Mouse (Mus musculus) spleen, embryonic (tissue): ENCODE results near the gene Gch1.

Experiments
- CTCF ChIA-PET: fragments of 350-600 bp; sonication (Branson Sonifier 250); formaldehyde crosslinking; loops from one replicate; lab custom pipeline; 2022; lab: Charles Lee

The Gch1 gene

DNA sequence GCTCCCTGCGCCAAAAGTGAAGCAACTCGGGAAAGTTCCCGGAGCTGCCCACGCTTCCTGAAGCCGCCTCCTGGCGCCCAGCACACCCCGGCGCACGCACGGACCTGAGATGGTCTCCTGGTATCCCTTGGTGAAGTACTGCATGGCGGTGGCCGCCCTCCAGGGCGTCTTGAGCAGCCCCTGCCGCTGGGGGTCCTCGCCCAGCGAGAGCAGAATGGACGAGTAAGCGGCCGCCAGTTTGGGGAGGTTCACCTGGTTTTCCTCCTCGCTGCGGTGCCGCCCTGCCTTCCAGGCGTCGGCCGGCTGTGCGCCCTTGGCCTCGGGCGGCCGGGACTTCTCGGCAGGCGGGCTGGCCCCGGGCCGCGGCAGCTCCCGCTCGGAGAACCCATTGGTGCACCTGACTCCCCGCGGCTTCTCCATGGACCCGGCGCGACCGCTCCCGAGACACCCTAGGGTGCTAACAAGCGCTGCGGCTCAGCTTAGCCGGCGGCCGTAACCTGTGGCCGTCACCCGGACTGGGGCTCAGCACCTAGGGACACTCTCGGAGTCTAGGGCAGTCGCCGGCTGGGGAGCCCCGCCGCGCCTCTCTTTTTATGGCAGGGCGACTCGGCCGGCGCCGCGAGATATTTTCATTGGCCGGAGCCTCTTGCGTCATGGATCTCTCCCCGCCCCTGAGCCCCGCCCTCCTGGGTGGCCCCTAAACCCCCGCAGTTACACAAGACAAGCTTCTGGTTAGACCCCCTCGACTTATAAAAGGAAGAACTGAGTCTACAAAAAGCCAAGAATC is at the start of gene Gch1:
Gch1 (minus strand) TSS at position 566 of the 787 bp plus-strand sequence.
- CTCF ChIA-PET = interaction anchor here (0.6 to 0.7 kb wide), 4 partner anchors 18 to 823 kb away, joined by 3 to 5 read pairs (median 4); no protein-coding TSS in a partner anchor

DNA sequence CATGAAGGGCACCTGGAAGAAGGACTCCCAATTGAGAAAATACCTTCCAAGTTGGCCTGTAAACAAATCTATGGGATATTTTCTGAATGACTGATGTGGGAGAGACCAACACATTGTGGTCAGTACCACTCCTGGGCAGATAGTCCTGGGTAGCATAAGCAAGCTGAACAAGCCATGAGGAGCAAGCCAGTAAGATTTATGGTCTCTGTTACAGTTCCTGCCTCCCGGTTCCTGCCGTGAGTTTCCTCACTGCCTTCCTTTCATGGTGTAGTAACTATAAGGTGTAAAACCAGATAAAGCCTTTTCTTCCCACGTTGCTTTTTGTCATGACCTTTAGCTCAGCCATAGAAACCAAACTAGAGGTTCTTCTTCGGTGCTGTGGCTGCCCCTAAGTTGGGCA is 48.1 kb upstream of the Gch1 start:
- CTCF ChIA-PET = no interaction called here

DNA sequence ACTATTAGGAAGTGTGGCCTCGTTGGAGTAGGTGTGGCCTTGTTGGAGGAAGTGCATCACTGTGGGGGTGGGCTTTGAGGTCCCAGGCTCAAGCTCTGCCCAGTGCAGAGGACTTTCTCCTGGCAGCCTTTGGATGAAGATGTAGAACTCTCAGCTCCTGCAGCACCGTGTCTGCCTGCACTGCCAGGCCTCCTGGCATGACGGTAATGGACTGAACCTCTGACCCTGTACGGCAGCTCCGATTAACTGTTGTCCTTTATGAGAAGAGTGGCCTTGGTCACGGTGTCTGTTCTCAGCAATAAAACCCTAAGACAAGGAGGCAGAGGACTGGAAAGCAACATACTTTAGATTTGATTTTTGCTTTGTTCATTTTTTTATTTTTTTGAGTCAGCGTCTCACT is 47.3 kb upstream of the Gch1 start:
- CTCF ChIA-PET = no interaction called here

DNA sequence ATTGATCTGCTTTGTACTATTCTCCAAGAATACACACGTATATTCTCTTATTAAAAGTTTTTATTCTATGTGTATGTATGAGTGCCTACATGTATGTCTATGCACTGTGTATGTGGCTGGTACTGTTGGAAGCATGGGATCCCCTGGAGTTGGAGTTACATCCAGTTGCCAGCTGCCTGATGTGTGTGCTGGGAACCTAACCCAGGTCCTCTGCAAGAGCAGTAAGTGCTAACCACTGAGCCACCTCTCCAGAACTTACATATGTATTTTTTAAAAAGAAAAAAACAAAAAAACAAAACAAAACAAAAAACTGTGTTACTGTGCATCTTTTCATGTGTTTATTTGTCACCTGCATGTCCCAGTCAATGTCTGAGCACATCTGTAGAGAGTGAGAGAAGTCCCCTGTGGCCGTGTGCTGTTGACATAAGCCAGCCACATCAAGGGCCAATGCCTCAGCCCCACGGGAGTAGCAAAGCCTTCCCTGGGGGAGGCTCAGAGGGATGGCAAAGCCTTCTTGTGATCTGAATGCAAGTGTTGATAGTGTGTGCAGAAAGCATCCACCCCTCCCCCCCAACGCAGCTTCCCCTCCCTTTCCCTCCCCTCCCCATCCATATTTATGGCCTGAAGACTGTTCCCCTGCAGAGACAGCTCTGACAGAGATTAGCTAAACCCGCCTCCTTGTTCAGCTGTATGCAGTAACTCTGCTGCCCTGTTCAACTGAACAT is 45.5 kb upstream of the Gch1 start:
- CTCF ChIA-PET = no interaction called here

DNA sequence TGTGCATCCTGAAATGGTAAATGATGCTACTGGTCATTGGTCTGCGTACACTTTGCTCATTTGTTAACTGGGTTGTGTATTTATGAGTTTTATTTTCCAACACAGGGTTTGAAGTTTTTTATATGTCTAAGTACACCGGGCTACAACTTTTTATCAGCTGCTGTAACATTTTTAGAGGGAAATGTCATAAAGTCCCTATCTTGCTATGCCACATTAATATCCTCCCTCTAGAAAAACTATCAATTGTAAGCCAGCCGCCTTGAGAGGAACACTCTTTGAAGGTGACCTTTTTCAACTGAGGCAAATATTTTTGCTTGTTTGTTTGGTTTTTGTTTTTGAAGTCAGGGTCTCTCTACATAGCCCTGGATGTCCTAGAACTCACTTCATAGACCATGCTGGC is 44.8 kb upstream of the Gch1 start:
- CTCF ChIA-PET = no interaction called here

DNA sequence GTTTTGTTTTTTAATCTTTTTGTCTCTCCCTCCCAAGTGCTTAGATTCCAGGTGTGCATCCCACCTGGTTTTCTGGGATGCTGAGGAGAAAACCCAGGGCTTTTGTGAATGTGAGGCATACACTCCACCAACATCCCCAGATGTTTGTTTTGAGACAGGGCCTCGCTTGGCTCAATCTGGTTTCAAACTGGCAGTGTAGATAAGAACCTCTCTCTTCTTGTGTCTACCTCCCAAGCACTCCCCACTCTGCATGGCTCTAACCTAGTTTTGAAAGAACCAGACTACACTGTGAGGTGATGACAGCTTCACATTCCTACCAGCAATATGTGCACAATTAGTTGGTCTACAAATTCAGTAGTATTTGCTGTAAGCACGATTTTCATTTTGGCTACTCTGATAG is 44.4 kb upstream of the Gch1 start:
- CTCF ChIA-PET = no interaction called here

DNA sequence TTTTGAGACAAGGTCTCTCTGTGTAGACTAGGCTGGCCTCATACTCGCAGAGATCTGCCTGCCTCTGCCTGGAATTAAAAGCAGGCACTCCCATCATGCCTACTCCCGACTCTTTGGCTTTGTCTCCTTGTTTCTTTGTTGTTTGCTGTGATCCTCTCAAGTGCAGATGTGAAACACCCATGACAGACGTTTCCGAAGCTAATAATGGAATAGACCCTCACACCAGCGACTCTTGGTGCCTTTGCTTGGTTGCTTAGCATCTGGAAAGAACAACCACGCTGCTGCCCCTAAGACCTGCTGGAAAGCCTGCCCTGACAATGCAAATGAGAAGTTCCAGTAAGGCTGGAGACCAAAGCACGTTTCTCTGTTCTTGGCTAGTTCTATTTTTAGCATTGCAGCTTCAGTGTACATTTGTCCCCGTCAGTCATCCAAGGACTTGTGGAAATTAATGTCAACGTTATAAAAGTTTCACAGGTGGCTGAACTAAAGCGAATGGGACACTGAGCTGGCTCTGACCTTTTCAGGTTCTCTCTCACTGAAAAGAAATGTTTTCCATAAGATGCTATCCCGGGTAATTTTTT is 40.7 kb upstream of the Gch1 start:
- CTCF ChIA-PET = no interaction called here

DNA sequence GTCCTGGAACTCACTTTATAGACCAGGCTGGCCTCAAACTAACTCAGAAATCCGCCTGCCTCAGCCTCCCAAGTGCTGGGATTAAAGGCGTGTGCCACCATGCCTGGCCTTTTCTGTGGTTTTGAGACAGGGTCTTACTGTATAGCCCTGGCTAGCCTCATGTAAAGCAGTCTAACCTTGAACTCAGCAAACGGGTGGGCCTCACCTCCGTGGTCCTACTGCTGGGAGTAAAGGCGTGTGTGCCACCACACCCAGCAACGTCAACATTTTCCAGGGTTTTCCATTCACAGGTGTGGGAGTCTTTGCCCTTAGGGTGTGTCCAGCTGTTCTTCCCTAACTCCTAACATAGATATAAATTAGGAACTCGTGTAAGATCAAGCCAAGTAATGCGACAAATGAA is 36.7 kb upstream of the Gch1 start:
- CTCF ChIA-PET = interaction anchor here (0.7 kb wide), 1 partner anchor 33 kb away, joined by 5 read pairs; no protein-coding TSS in a partner anchor

DNA sequence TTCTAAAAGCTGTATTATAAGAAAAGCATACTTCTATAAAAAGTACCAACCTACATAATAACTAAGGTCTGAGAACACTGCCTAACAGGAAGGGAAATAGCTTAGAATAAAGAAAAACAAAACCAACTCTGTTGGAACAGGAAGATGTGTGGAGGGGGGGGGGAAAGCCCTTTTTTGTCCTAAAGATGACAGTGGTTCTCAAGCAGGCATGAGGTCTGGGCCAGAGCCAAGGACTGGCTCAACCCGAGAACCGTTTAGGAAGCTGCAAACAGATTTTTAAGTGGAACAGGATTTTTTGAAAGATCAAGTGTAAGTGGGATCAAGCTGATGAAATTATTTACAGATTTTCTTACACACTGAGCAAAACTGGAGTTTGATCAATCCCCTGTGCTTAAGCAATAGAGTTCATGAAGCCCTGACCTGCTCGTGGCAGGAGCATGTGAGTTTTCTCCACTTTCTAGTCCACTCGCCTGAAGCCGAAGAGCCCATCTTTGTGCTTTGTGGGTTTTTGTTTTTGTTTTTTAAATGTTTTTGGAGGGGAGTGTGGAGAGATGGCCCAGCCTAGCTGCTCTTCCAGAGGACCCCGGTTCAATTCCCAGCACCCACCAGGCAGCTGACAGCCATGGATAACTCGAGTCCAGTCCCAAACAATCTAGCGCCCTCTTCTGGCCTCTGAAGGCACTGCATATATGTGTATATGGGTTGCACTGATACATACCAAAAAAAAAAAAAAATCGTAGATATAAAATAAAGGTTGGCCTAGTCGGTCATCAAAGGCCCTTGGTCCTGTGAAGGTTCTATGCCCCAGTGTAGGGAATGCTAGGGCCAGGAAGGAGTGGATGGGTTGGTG is 35.5 kb upstream of the Gch1 start:
- CTCF ChIA-PET = interaction anchor here (0.7 kb wide), 1 partner anchor 32 kb away, joined by 5 read pairs; no protein-coding TSS in a partner anchor

DNA sequence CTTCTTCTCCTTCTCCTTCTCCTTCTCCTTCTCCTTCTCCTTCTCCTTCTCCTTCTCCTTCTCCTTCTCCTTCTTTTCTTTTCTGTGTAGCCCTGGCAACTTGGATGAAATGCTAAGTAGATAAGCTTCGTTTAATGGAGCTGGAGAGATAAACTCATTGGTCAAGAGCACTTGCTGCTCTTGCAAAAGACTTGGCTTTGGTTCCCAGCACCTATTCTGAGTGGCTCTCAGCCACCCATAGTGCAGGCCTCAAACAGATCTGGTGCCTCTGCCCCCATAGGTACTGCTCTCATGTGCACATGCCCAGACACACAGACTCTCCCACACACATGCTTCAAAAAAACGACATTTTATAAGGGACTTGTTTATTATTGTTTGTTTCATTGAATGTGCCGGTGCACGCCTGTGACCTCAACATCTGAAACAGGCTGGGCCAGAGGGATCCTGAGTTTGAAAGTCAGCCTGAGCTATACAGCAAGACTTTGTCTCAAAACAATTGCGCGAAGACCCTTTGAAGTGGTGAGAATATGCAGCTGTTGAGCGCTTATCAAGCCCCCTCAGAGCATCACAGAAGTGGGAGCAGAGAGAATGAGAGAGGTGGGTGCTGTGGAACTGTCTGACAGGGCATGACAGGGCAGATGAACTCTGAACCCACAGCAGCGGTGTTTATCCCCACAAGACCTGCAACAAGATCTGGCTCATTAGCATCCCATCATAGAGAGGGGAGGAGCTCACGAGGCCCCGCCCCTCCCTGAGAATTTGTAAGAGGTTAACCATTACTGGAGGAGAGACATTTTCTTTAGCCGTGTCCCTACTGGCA is 33.6 kb upstream of the Gch1 start:
- CTCF ChIA-PET = no interaction called here

DNA sequence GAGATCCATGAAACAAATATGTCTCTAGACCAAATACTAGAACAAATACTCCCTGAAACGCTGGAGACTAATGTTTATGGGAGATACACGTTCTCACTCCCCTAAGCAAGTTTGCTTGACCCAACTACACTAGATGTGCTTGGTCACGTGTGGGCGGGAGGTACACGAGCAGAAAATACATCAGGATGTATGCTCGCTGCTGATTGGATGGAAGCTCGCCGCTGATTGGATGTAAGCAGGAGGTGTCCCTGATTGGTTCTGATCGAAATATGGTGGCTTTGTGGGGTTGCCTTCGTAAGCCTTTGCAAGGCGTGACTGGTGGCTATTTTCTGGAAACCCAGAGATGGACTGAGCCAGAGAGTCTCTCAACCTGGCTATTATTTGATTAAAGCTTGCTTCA is 32.4 kb upstream of the Gch1 start:
- CTCF ChIA-PET = no interaction called here

DNA sequence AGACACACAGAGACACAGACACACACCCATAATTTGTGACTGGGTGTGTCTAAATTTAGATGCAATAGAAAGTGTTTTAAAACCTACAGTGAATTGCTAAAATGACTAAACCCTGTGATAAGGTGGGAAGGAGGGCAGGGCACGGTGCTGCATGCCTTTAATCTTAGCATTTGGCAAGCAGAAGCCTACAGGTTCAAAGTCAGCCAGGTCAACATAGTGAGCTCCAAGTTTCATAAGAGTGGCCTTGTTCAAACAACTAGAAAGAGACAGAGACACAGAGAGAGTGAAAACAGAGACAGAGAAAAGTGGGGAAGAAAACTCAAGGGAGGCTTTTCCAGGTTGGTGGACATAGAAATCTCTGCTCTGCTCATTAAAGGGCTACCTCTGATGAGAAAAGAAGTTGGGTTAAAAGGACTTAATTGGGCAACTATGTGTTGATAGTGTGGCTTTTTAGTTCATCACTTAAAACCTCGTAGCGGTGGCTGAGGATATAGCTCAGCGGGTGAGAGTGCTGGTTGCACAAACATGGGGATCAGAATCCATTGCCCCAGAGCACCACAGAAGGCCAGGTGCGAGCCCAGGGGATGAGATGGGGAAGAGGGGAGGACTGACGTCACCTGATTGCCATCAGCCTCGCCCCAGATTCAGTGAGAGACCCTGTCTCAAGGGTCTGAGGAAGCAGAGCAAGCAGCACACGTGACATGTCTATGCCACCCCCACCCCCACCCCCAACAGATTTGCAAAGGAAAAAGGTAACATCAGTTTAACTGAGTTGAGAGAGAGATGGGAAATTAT is 31.2 kb upstream of the Gch1 start:
- CTCF ChIA-PET = interaction anchor here (0.6 kb wide), 1 partner anchor 104 kb away, joined by 5 read pairs; no protein-coding TSS in a partner anchor

DNA sequence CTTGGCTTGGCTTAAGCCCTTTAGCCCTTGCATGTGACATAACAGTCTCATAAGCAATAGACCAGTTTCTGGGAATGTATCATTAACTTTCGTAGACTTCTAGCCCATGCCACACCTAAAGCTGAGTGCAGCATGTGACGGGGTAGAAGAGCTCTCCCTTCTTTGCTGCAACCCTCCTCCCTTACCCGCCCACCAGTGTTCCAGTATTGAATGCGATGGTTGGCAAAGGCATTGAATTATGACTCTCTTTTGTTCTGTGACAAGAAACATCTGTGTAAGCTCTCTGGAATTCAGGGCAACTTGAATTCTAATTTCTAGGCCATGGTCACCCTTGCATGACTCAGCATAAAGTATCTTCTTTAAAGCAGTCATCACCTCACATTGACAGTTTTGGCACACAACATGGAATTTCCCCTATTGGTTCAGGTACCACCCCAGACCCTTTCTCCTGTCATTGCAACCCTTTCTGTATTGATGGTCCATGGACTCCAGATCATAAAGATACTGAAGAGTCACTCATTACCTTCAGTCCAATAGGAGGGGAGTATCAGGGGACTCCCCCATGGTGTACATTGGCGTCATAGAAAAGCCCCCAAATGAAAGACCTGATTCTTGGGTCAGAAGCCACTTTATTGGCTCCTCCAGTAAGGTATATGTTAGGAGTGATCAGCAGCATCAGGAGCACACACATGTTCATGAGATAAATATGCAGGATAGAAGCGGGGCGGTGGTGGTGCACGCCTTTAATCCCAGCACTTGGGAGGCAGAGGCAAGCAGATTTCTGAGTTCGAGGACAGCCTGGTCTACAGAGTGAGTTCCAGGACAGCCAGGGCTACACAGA is 29.8 kb upstream of the Gch1 start:
- CTCF ChIA-PET = no interaction called here

DNA sequence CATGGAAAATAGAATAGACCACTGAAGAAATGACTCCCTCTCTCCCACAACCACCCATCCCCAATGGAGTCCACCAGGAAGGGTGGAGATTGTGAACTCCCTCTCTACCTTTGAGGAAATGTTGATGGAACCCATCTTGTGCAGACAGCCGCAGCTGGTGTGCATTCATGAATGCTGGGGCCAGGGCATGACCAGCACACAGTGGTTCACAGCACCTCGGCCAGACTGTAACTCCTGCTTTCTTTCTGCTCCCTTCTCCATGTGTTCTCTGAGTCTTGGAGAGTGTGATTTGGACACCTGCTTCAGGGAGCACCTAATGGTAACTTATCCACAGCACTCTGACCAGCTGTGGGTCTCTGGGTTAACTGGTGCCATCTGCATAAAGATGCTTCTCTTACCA is 27.3 kb upstream of the Gch1 start:
- CTCF ChIA-PET = no interaction called here

DNA sequence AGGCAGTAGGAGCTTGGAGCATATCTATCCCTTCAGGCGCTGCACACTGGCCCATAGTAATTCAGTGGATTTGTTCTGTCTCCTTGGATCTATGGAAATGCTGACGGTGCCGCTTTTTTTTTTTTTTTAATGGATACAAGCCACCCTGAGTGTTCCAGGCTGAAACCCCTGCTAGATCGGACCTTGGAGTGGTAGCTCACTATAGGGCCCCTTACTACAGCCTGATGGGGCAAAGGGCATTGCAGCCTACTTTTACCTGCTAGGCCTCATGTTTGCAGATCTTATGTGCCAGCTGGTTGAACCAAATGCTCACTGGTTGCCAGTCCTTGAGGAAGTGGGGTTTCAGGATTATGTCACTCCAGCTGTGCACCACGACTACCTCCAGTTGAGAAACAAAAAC is 25.2 kb upstream of the Gch1 start:
- CTCF ChIA-PET = no interaction called here

DNA sequence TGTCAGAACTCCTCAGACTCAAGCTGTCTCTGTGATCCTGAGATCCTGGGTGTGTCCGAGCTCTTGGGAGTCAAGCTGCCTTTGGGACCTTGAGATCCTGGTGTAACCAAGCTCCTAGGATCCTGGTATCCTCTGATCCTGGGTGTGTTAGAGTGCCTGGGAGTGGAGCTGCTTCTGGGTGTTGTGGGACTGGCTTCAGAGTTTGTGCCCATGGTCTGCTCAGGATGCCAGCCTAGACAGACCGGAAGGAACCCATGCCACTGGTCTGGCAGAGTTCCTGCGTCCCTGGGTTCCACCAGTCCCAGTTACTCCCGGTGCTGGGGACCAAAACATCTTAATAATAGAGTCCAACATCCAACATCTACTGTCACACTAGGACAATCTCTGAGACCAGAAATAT is 24.1 kb upstream of the Gch1 start:
- CTCF ChIA-PET = no interaction called here

DNA sequence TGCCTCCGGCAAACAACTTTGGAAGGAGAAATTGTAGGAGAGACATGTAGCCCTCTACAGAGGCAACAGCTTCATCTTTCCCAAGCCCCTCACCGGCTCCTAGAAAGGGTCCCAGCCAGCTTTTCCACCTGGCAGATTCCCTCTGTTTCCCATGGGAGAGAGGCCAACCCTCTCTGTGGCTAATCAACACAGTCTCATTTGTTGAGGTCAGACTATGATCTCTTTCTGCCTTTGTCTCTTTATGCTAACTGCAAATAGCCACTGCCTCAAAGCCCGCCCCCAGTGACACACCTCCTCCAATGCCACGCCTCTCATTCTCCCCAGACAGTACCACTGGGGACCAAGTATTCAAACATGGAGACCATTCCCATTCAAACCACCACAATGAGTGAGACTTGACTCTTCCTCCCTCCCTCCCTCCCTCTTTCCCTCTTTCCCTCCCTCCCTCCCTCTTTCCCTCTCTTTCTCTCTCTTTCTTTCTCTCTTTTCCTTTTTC is 20.5 kb upstream of the Gch1 start:
- CTCF ChIA-PET = no interaction called here

DNA sequence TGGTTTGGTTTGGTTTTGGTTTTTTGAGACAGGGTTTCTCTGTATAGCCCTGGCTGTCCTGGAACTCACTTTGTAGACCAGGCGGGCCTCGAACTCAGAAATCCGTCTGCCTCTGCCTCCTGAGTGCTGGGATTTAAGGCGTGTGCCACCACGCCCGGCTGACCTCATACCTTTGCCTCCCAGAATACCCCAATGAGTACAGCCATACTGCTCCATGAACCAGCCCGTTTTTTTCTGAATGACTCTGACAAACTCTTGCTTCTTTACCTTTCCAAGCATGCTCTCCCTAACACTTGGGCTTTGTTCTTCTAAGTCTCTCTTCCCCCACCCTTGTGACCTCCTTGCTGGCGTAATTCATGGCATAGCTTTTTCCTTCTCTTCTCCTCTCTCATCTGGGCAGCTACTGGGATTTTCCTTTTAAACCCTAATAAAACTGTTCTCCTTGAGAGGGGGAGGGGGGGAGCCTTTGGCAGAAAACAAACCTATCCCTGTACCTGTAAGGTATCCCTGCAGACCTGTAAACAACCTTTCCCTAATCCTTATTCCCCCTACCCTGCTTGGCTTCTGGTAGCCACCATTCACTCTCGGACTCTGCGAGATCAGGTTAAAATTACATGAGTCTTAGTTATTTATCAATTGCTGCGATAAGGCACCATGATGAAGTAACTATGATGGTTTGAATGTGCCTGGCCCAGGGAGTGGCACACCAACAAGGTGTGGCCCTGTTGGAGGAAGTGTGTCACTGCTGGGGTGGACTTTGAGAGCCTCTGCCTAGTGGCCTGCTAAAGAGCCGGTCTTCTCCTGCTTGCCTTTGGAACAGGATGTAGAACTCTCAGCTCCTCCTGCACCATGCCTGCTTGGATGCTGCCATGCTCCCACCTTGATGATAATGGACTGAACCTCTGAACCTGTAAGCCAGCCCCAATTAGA is 19.6 kb upstream of the Gch1 start:
- CTCF ChIA-PET = no interaction called here
